Mouse (Mus musculus) kidney, adult 18-20 months (tissue): ENCODE results near the gene C1rb.
"Not testable (repeated sequence)": the region's sequence is repeated elsewhere in the genome, so short reads cannot be mapped to it uniquely, and the experiment has no call there.

Experiments
- DNase-seq: peaks from one replicate; pipeline ENCODE4 v3.0.0; 2021

C1rb gene

GRCm38 (mm10) chr6:124570026-124570425, at the start of gene C1rb:
Gene C1rb (plus strand): TSS chr6:124570294.
- DNase-seq, result peak; percentile 63

- DNase-seq, result not testable (repeated sequence)
Measured at GRCm38 (mm10) chr6:124522082-124522481, 48.0 kb upstream of the C1rb start.

DNA sequence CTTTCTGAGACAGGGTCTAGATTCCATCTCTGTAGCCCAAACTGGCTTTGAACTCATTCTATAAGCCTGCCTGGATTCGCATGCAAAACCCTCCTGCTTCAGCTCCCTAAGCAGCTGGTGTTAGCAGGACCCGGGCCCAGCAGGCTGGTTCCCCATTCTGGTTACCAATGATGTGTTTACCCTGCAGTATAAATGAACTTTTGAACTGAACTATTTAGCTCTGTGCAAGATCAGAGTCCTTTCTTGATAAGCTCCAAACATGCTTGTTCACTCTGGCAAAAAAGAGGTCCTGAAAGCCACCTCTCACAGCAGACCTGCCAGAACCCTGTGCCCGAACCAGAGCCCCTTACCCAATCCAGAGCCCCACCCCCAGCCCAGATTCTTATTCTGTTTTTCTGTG, 42.2 kb upstream of the C1rb start:
- no peak for DNase-seq

GRCm38 (mm10) chr6:124531077-124531476, 39.0 kb upstream of the C1rb start:
- no peak for DNase-seq

DNA sequence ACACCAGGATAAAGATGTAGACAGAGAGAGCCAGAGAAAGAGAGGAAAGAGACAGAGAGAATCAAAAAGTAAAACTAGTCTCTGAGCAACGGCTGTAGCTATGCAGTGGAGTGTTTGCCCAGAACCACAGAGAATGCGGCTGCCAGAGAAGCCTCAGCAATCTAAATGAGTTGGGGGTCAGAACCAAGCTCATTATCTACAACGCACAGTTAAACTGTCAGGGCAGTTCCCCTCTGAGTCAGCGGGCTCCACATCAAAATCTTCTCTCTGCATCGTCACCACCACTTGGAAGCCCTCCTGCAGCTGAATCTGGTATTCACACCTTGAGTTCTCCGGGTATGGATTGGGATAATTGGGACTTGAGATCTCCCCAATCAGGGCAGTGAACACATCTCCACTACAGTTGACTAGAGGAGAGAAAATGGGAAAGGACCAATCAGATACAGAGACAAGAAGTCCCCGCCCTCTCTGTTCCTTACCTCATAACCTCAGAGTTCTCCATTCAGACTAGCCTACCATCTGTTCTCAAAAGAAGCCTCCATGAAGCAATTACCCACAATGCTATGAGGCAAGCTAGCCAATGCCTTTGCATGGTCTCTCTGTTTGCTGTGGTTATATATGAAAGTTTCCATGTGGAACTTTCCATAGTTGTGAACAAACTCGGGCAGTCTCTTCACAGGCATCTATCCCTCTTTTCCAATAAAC, 33.8 kb upstream of the C1rb start:
- DNase-seq, result not testable (repeated sequence)

DNA sequence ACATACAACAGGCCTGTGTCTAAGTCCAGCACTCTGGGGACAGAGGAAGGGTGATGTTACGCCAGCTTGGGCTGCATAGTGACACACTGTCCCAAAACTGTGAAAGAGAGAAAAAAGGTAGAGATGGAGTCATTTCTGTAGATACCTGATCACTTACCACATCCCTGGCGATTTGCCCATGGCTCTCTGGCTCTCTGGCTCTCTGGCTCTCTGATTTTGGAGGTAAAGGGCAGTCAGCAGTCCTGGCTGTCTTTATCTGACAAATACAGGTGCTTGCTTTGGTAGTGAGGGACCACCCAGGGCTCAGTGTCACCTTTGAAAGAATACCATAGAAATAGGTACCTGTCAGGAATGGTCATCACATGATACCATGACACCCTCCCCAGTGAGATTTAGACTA, 28.9 kb upstream of the C1rb start:
- DNase-seq, result not testable (repeated sequence)

GRCm38 (mm10) chr6:124542284-124542683, 27.8 kb upstream of the C1rb start, which contains the start of gene C1s1:
Gene C1s1 (minus strand): TSS chr6:124542359.
- DNase-seq, result peak; percentile 59

GRCm38 (mm10) chr6:124544466-124544865, 25.6 kb upstream of the C1rb start:
- DNase-seq, result peak; percentile 9

DNA sequence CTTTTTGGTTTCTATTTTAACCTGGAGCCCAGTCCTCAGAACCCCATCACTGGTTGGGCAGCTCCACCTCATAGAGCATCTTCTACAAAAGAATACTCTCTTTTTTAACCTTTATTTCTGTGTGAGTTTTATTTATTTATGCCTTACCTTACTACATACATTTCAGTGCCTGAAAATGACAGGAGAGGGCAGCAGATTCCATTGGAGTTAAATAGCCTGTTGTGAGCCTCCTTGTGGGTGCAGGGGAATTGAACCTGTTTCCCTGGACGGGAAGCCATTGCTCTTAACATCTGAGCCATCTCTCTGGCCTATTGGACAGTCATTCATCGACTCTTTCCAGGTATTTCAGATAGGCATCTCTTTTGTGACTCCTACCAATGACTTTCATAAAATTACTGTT, 24.7 kb upstream of the C1rb start:
- DNase-seq, result no peak

DNA sequence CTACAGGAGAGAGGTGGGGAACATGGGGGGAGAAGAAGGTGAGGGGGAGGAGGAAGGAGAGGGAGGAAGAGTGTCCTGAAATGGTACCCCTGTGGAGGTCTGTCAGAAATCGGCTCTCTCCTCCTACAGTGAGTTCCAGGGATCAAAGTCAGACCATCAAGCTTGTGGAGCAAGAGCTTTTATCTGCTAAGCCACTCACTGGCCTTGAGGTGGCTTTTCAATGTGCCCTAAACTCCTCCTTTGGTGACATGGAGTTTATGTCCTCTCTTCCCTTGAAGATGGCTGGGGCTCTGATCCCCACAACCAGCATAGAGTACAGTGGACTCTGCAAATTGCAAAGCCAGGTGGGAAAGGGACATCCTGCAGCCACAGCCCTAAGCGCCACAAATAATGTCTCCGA, 22.1 kb upstream of the C1rb start:
- not testable (repeated sequence) for DNase-seq

DNA sequence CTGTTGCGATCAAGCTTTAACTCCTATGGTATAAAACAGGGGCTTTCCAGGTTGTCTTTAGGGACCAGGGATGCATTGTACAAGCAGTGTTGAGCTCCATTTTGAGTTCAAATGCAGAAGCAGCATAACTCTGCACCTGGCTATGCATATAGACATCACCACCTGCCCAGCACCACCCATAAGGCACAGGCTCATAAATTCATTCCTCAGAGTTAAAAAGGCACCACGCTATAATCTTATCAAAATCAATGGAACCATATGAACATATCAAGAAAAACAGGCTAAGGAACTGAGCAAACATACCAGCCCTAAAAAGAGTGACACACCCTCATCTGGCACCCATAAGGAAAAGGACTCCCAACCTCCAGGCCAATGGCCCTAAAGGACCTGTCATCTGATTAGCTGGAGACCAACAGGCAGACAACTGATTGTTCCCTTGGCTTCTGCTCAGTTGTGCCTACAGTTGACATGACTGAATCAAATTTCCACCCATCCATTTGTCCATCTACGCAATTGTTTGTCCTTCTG, 21.0 kb upstream of the C1rb start:
- no peak for DNase-seq

DNA sequence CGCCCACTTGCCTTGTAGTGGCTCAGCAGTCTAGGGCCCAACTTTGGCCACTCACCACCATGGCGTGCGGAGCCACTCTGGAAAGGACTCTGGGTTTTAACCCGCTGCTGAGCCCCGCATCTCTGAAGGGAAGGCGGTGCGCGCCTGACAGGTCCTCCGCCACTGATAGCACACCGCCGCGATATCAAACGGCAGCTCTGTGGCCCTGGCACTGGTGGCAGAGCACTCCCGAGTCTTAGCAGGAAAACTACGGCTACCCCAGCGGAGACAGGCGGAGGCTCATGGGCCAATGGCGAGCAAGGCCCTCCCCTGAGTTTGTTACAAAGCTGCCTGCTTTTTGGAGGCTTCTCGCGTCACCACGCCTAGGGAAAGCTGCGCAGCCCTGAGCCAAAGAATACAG, 17.3 kb upstream of the C1rb start:
- no peak for DNase-seq

DNA sequence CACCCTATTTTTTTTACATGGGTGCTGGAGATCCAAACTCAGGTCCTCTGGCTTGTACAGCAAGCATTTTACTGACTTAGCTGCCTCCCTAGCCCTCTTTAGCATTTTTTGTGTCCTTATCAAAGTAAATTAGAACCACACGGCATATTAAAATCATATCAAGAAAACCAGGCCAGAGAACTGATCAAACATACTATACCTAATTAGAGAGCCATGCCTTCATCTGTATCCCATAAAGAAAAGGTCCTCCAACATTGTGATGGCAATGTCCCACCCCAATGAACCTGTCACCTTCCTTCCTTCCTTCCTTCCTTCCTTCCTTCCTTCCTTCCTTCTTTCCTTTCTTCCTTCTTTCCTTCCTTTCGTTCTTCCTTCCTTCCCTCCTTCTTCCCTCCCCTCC, 14.1 kb upstream of the C1rb start:
- not testable (repeated sequence) for DNase-seq

GRCm38 (mm10) chr6:124561156-124561555, 8.9 kb upstream of the C1rb start:
- DNase-seq, result not testable (repeated sequence)

DNA sequence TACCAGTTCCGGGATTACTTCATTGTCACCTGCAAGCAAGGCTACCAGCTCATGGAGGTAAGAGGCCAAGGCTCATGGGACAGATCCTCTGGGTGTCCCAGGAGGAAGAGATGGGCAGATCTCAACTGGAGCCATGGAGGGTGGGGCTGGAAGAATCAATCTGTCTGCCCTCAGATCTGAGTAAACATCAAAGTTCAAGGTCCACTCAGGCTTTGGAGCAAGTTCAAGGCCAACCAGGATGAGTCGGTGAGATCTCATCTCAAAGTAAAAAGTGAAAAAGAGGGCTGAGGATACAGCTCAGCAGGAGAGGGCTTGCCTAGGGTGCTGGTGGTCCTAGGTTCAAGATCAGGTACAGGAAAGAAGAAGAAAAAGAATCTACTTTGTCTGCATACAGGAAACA, 8.5 kb upstream of the C1rb start:
- DNase-seq, result not testable (repeated sequence)

- DNase-seq, result not testable (repeated sequence)
Measured at GRCm38 (mm10) chr6:124575155-124575678, 5.1 kb downstream of the C1rb start.

DNA sequence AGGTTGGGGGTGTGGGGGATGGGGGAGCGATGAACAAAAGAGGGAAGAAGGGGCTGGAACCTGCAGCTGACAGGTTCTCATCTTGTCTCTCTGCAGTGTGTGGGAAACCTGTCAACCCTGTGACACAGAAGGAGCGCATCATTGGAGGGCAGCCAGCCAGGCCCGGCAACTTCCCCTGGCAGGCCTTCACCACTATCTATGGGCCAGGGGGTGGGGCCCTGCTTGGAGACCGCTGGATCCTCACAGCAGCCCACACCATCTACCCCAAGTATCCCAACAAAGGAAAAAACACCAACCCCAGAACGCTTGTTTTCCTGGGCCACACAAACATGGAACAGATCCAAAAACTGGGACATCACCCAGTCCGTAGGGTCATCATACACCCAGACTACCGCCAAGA, 10.1 kb downstream of the C1rb start:
- DNase-seq, result not testable (repeated sequence)

GRCm38 (mm10) chr6:124582231-124582630, 12.1 kb downstream of the C1rb start:
- DNase-seq, result no peak

- DNase-seq, result no peak
Measured at GRCm38 (mm10) chr6:124584935-124585334, 14.8 kb downstream of the C1rb start.

DNA sequence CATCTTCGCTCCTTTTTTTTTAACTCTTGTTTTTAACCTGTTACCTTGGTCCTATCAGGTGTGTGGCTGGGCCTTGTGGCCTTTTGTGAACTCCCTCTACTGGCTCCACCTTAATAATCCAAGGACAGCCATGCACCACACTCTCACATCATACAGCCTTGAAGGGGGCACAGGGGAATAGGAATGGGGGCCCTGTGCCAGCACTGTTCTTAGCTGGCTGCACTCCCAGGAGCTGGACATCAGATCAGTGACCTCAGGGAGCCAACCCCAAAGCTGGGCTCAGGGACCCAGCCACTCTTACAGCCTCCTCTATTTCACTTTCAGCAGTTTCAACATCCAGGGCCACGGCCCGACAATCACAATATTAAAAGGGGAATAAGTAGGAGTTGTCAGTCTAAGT, 15.7 kb downstream of the C1rb start:
- no peak for DNase-seq

- no peak for DNase-seq
Measured at GRCm38 (mm10) chr6:124586266-124586665, 16.2 kb downstream of the C1rb start.

DNA sequence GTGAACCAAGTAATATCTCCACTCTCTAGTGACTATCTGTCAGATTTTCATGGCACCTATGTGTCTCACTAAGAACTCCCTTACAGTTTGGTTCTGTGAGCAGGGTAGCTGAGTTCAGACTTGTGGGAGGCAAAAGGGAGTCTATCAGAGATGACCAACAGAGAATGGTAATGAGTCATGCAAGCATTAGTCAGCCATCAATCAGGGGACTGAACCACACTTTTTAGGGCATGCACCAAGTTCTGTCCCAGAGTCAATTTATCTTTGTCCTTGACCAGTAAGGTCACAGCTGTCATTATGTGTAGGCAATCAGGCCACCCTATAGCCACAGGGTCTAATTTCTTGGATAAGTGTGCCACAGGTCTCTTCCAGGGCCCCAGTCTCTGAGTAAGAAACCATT, 18.7 kb downstream of the C1rb start:
- no peak for DNase-seq

DNA sequence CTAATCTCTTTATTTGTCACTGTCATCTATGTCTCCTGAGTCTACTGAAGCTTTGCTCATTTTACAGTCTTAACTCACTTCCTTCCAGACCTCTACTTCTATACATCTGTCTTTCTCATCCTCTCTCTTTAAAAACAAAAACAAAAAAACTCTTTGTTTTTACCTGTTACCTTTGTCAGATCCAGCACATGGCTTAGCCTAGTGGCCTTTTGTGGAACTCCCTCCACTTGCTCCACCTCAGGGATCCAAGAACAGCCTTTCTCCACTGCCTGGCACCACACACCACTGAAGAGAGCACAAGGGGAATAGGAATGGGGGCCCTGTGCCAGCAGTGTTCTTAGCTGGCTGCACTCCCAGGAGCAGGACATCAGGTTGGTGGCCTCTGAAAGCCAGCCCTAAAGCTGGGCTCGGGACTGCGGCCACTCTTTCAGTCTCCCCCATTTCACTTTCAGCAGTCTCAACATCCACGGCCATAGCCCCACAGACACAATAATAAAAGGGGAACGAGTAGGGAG, 22.1 kb downstream of the C1rb start:
- no peak for DNase-seq

GRCm38 (mm10) chr6:124593121-124593520, 23.0 kb downstream of the C1rb start:
- DNase-seq, result no peak
